Mouse (Mus musculus) E14TG2a.4 (cell line): ENCODE results near the gene Ckap4.

Experiments used
- CTCF ChIP-seq: conservative IDR thresholded peaks from 2 replicates; pipeline ENCODE4 v1.5.1; 2014; ENCODE audit warnings: low read length
- NANOG ChIP-seq: IDR thresholded peaks from 2 replicates; pipeline ENCODE4 v1.6.1; 2014; ENCODE audit warnings: borderline replicate concordance, low read length, mixed read lengths
- POU5F1 ChIP-seq: IDR thresholded peaks from 2 replicates; pipeline ENCODE4 v1.6.1; 2014; ENCODE audit warnings: low read length, borderline replicate concordance

- TF ChIP-seq CTCF (no peak), NANOG (no peak), POU5F1 (no peak)
Measured at GRCm38 (mm10) chr10:84564427-84564826, 30.6 kb upstream of the Ckap4 start.
